Mouse (Mus musculus) cerebellum, postnatal 25 days (tissue): ENCODE measurements around the gene Exo1.

Experiments used
- DNase-seq, 2 experiments: peaks; one replicate each; pipeline ENCODE4 v3.0.0; 2021; ENCODE audit warnings: mixed read lengths in 2 of 2

Gene Exo1

DNA sequence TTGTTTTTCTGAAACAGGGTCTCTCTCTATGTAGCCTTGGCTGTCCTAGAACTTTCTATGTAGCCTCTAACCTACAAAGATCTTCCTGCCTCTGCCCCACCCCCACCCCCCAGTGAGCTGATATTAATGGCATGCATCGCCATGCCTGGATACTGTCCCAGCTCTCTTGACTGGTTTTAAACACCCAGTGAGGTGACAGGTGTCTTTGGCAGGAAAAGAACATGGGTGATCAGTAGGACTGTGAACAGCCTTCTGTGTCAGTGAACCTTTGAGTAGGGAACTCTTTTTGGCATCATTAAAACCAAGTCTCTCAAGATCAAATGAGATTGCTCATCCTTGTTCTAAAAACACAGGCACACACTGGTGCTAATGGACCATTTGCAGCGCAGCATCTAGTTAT, 81.4 kb downstream of the Exo1 start:
- peak in 1 of 2 experiments; percentile 37 for DNase-seq
